33 mouse cellular contexts compared by ENCODE assay signal in genomic region chr15:3982732-3983131, GRCm38 (mm10). TPM values are rescaled to one million over a fixed set of nuclear protein-coding genes. Genes with fewer than 3 reads are reported as not detected.
A peak's percentile ranks its signal among the peaks of the same experiment; 100 is the strongest.
DNase-seq lines count a peak whose midpoint lies in the region; ATAC-seq and TF ChIP-seq lines count a peak whose summit lies in the region.
"Had no signal": no experiment of that assay in that cellular context is flagged by ENCODE, and none has a peak within 500 bp of the region (broad histone marks: within the 10 kb centered on the region; RNA-seq: fewer than 3 reads in every experiment).

No protein-coding gene starts in this region.

- in situ Hi-C loops in CH12.LX (cut with MboI; ENCODE audit: low pct_ligation_motif_present, low pct_unique_long_range_greater_than_20kb, low sequenced_read_pairs): no loop called here

- H3K9ac ChIP-seq in CH12.LX (ENCODE audit: insufficient read depth, low read depth): no peak overlapping the region
- H3K9ac ChIP-seq: embryonic facial prominence, embryonic 12.5 days; forebrain, embryonic 15.5 days; heart, embryonic 12.5 days; limb, embryonic 15.5 days; liver, embryonic 14.5 days; midbrain, embryonic 12.5 days; neural tube, embryonic 13.5 days had no signal

- TF ChIP-seq POLR2A in CH12.LX (IDR thresholded peaks at IDR 0.05; ENCODE audit: low read depth, low read length): no peak

- peak overlapping the region; percentile 6; the same call in 1 of the 2 replicates for H3K4me2 ChIP-seq in CH12.LX (ENCODE audit: insufficient read depth, low read depth, poor library complexity, severe bottlenecking)
- H3K4me2 ChIP-seq: embryonic facial prominence, embryonic 12.5 days; forebrain, embryonic 15.5 days; heart, embryonic 12.5 days; limb, embryonic 15.5 days; midbrain, embryonic 12.5 days; neural tube, embryonic 13.5 days had no signal

- H3K36me3 ChIP-seq in CH12.LX (replicated peaks in 1 of 2; ENCODE audit: control insufficient read depth in 1 of 2, insufficient read depth in 1 of 2, low read length in 1 of 2): peaks cover 21 to 39% of the 10 kb centered on the region in 2 experiments

- H3K4me3 ChIP-seq in CH12.LX (replicated peaks in 1 of 3; ENCODE audit: low read depth in 2 of 3, low read length in 2 of 3, poor library complexity in 1 of 3): no peak overlapping the region
- H3K4me3 ChIP-seq: embryonic facial prominence, embryonic 12.5 days; forebrain, embryonic 10.5 days; forebrain, embryonic 15.5 days; heart, adult 2 months; heart, embryonic 12.5 days; layer of hippocampus, adult 2 months; limb, embryonic 10.5 days; limb, embryonic 15.5 days; megakaryocyte, embryonic 14.5 days; midbrain, embryonic 12.5 days; neural tube, embryonic 13.5 days had no signal

- DNase-seq in 416B (ENCODE audit: low read depth) (peak; percentile 24), CH12.LX (ENCODE audit: extremely low read depth) (peak; percentile 47)
- no peak for DNase-seq in lung, postnatal 4 days
- DNase-seq in left cerebral cortex, adult 18-20 months (ENCODE audit: low spot score in 2 of 2): no peak
- DNase-seq: adrenal gland, postnatal 36 days; cerebellum, adult 18-20 months; cerebellum, postnatal 14 days; embryo, embryonic 11 days; gastrocnemius, postnatal 36 days; heart, adult 2 months; heart, postnatal 4 days; kidney, adult 18-20 months; kidney, postnatal 36 days; lung, adult 2 months; lung, postnatal 10 days; thymus, adult 2 months; thymus, postnatal 36 days had no signal

- H3K4me1 ChIP-seq in CH12.LX (ENCODE audit: control insufficient read depth in 1 of 2, insufficient read depth in 2 of 2): peaks cover 5 to 31% of the 10 kb centered on the region in 2 experiments; a peak in 3 of 4 replicates
- H3K4me1 ChIP-seq: embryonic facial prominence, embryonic 12.5 days; limb, embryonic 15.5 days; midbrain, embryonic 12.5 days had no signal

- dilution Hi-C loops in CH12.LX (cut with MboI; ENCODE audit: extremely low pct_ligation_motif_present, extremely low pct_unique_long_range_greater_than_20kb, low sequenced_read_pairs): no loop called here

- TF ChIP-seq RAD21 in CH12.LX (IDR thresholded peaks at IDR 0.05; ENCODE audit: low read depth, low read length): no peak

- TF ChIP-seq CTCF in CH12.LX (conservative IDR thresholded peaks at IDR 0.05 in 1 of 2, IDR thresholded peaks at IDR 0.05 in 1 of 2; ENCODE audit: low read depth in 2 of 2, low read length in 2 of 2): no peak

- H3K27me3 ChIP-seq in CH12.LX (replicated peaks): no peaks in the 10 kb centered on the region
- H3K27me3 ChIP-seq: embryonic facial prominence, embryonic 12.5 days; forebrain, embryonic 15.5 days; heart, embryonic 12.5 days; limb, embryonic 15.5 days; megakaryocyte, embryonic 14.5 days; midbrain, embryonic 12.5 days; neural tube, embryonic 13.5 days had no signal

- TF ChIP-seq EP300 in CH12.LX (IDR thresholded peaks at IDR 0.05; ENCODE audit: low read length): peak; percentile 71

- ATAC-seq in hematopoietic stem cell, adult 5-6 weeks (replicated peaks in 1 of 2; ENCODE audit: insufficient read depth in 1 of 2, low FRiP score in 2 of 2, low TSS enrichment in 1 of 2, low read depth in 1 of 2, poor library complexity in 2 of 2, severe bottlenecking in 2 of 2): peak; percentile 12 to 22; a peak in 1 of 4 replicates
- peak; percentile 61 for ATAC-seq in neutrophil, adult 5-6 weeks (ENCODE audit: extremely low read depth, insufficient number of reproducible peaks, low FRiP score, poor library complexity, severe bottlenecking)
- no peak for ATAC-seq in erythroid progenitor cell, adult 5-6 weeks (replicated peaks; ENCODE audit: low FRiP score, poor library complexity, severe bottlenecking)
- ATAC-seq: forebrain, embryonic 15.5 days; hindbrain, embryonic 16.5 days had no signal

- H3K79me2 ChIP-seq in CH12.LX (replicated peaks; ENCODE audit: control insufficient read depth, extremely low read depth, insufficient read depth, poor library complexity, severe bottlenecking): no peaks in the 10 kb centered on the region

- H3K9me3 ChIP-seq in CH12.LX (replicated peaks; ENCODE audit: low read length): no peaks in the 10 kb centered on the region
- H3K9me3 ChIP-seq: embryonic facial prominence, embryonic 12.5 days; forebrain, embryonic 10.5 days; forebrain, embryonic 15.5 days; G1E; heart, embryonic 12.5 days; limb, embryonic 10.5 days; limb, embryonic 15.5 days; megakaryocyte, embryonic 14.5 days; midbrain, embryonic 12.5 days; neural tube, embryonic 13.5 days had no signal

- H3K27ac ChIP-seq in CH12.LX (ENCODE audit: insufficient read depth, low read depth): no peak overlapping the region; the same call in 1 of the 2 replicates
- H3K27ac ChIP-seq: embryonic facial prominence, embryonic 12.5 days; forebrain, embryonic 10.5 days; forebrain, embryonic 15.5 days; heart, adult 2 months; layer of hippocampus, adult 2 months; limb, embryonic 10.5 days; limb, embryonic 15.5 days; liver, embryonic 14.5 days; midbrain, embryonic 12.5 days; neural tube, embryonic 13.5 days had no signal

TF ChIP-seq in CH12.LX, 34 proteins besides CTCF, POLR2A, EP300 and RAD21:
- no peak for TF ChIP-seq KAT2A (IDR thresholded peaks at IDR 0.05; ENCODE audit: insufficient replicate concordance, low read length)
- TF ChIP-seq IRF4 (IDR thresholded peaks at IDR 0.05; ENCODE audit: low read depth, low read length): peak; percentile 73

RNA-seq across cellular contexts. Expression of gene Fbxo4, which starts 3.4 kb away (rescaled TPM):
- total RNA-seq in CH12.LX (2012; rRNA removed) (15.4 and 16.4 TPM in 2 replicates), CH12.LX (2014; rRNA removed) (29.1 and 32.6 TPM in 2 replicates)
- polyA plus RNA-seq in CH12.LX (2012; ENCODE audit: insufficient read length, low read depth): 18.3 and 20.0 TPM in 2 replicates
- total RNA-seq in hematopoietic stem cell, adult 5-6 weeks (2017): 18.8 and 19.3 TPM in 2 replicates
- 19.2 and 27.9 TPM in 2 replicates for total RNA-seq in neutrophil, adult 5-6 weeks (2017)
- total RNA-seq in erythroid progenitor cell, adult 5-6 weeks (2015; ENCODE audit: low replicate concordance): 3.6 TPM in 1 of 2 replicates, not detected in the other
- total RNA-seq in erythroid progenitor cell, adult 5-6 weeks (2017; ENCODE audit: low replicate concordance): 2.4 TPM in 1 of 2 replicates, not detected in the other
- total RNA-seq in left cerebral cortex, adult 18-20 months (2021): 1 to 10 TPM; 8.5 to 8.9 TPM

RNA-seq across cellular contexts. Expression of gene AW549877, which starts 12.8 kb away (rescaled TPM):
- total RNA-seq in CH12.LX (2012; rRNA removed): 4.3 and 6.0 TPM in 2 replicates
- total RNA-seq in CH12.LX (2014; rRNA removed): 10.7 and 11.6 TPM in 2 replicates
- polyA plus RNA-seq in CH12.LX (2012; ENCODE audit: insufficient read length, low read depth): 12.3 and 13.2 TPM in 2 replicates
- total RNA-seq in hematopoietic stem cell, adult 5-6 weeks (2017): 15.5 and 19.9 TPM in 2 replicates
- 40.1 and 43.5 TPM in 2 replicates for total RNA-seq in neutrophil, adult 5-6 weeks (2017)
- total RNA-seq in erythroid progenitor cell, adult 5-6 weeks (2015; ENCODE audit: low replicate concordance): 18.7 and 25.2 TPM in 2 replicates
- 6.9 and 8.3 TPM in 2 replicates for total RNA-seq in erythroid progenitor cell, adult 5-6 weeks (2017; ENCODE audit: low replicate concordance)
- 10 to 100 TPM; 47.9 to 49.2 TPM for total RNA-seq in left cerebral cortex, adult 18-20 months (2021)

RNA-seq across cellular contexts. Expression of gene Oxct1, which starts 43.5 kb away (rescaled TPM):
- total RNA-seq in CH12.LX (2012; rRNA removed) (101 and 103 TPM in 2 replicates), CH12.LX (2014; rRNA removed) (105 and 107 TPM in 2 replicates)
- polyA plus RNA-seq in CH12.LX (2012; ENCODE audit: insufficient read length, low read depth): 127 TPM in 2 replicates
- 206 and 358 TPM in 2 replicates for total RNA-seq in hematopoietic stem cell, adult 5-6 weeks (2017)
- 62.6 and 68.4 TPM in 2 replicates for total RNA-seq in neutrophil, adult 5-6 weeks (2017)
- 12.6 and 13.4 TPM in 2 replicates for total RNA-seq in erythroid progenitor cell, adult 5-6 weeks (2015; ENCODE audit: low replicate concordance)
- 26.7 and 27.3 TPM in 2 replicates for total RNA-seq in erythroid progenitor cell, adult 5-6 weeks (2017; ENCODE audit: low replicate concordance)
- 100 to 1,000 TPM; 298 to 304 TPM for total RNA-seq in left cerebral cortex, adult 18-20 months (2021)

Comparison
In these comparisons a context has a peak if more than half of its experiments do, and no peak if none do; other contexts are left out.
1. DNase-seq: peak in 416B (single experiment) and CH12.LX (single experiment); none in lung, postnatal 4 days (0 of 2) and left cerebral cortex, adult 18-20 months (0 of 2).